Mouse (Mus musculus) liver, embryonic 15.5 days (tissue): ENCODE data around the gene Fscn3. TPM values are rescaled to one million over a fixed set of nuclear protein-coding genes. Genes with fewer than 3 reads are reported as not detected.

Experiments
- ATAC-seq: fragments of 200-750 bp; cut with Nextera tagmentation; 2 replicates; pipeline ENCODE4 v1.8.0; 2017; ENCODE audit warnings: moderate number of reproducible peaks, mild to moderate bottlenecking, moderate library complexity; ENCODE audit not compliant: insufficient read depth
- H3K27ac ChIP-seq: fragments of 300-500 bp; sonication (generic); replicated peaks from 2 replicates; pipeline ENCODE4 v1.5.1; 2015; ENCODE audit warnings: mild to moderate bottlenecking, inconsistent platforms
- H3K27me3 ChIP-seq: fragments of 300-500 bp; sonication (generic); 2 replicates; pipeline ENCODE4 v1.6.1; 2015; ENCODE audit warnings: mild to moderate bottlenecking, inconsistent platforms
- H3K36me3 ChIP-seq: fragments of 300-500 bp; sonication (generic); replicated peaks from 2 replicates; pipeline ENCODE4 v1.6.1; 2015; ENCODE audit warnings: moderate library complexity, mild to moderate bottlenecking, inconsistent platforms
- H3K4me1 ChIP-seq: fragments of 300-500 bp; sonication (generic); replicated peaks from 2 replicates; pipeline ENCODE4 v1.6.1; 2015; ENCODE audit warnings: inconsistent platforms
- H3K4me2 ChIP-seq: fragments of 300-500 bp; sonication (generic); 2 replicates; pipeline ENCODE4 v1.6.1; 2015; ENCODE audit warnings: moderate library complexity, mild to moderate bottlenecking, inconsistent platforms
- H3K4me3 ChIP-seq: fragments of 300-500 bp; sonication (generic); replicated peaks from 2 replicates; pipeline ENCODE4 v1.5.1; 2015; ENCODE audit warnings: mild to moderate bottlenecking, inconsistent platforms
- H3K9ac ChIP-seq: fragments of 300-500 bp; sonication (generic); 2 replicates; pipeline ENCODE4 v1.6.1; 2015; ENCODE audit warnings: moderate library complexity, mild to moderate bottlenecking, inconsistent platforms
- H3K9me3 ChIP-seq: fragments of 300-500 bp; sonication (generic); replicated peaks from 2 replicates; pipeline ENCODE4 v1.6.1; 2016; ENCODE audit warnings: inconsistent platforms
- WGBS: fragments of 180-500 bp; shearing (Covaris S2); methylation state at CpG from one replicate; pipeline ENCODE4 v1.1.7; 2015; ENCODE audit warnings: mixed read lengths; ENCODE audit not compliant: insufficient replicate concordance; 5-methylcytosine and 5-hydroxymethylcytosine counted together
- polyA plus RNA-seq: library from polyadenylated mRNA; unstranded; fragments of >200 nt; fragmentation: Nextera tagmentation; extraction: Ambion mirVana; gene quantifications from 2 replicates; pipeline ENCODE4 v1.2.1, GENCODE M21; 2015

The Fscn3 gene
- polyA plus RNA-seq, 1 experiment from 2014 or later = 0.70 TPM

GRCm38 (mm10) chr6:28411236-28411635 is 16.4 kb upstream of the Fscn3 start:
- Histone ChIP-seq H3K4me1 (0 out of 2 replicates have a peak, but pooled peaks cover 4% of the 10 kb centered on the region), H3K4me2 (no peak overlapping the region), H3K9me3 (no peaks in the 10 kb centered on the region), H3K36me3 (peaks cover 14% of the 10 kb centered on the region; the same call in 1 of the 2 replicates), H3K4me3 (no peak overlapping the region), H3K9ac (no peak overlapping the region), H3K27me3 (no peaks in the 10 kb centered on the region), H3K27ac (no peak overlapping the region)
- 44% methylated on average over 2 of the region's 2 CpGs for WGBS
- no peak for ATAC-seq

- Histone ChIP-seq H3K9ac (no peak overlapping the region), H3K36me3 (peaks cover 40% of the 10 kb centered on the region), H3K4me2 (no peak overlapping the region), H3K4me3 (no peak overlapping the region), H3K4me1 (peaks cover 32% of the 10 kb centered on the region), H3K27me3 (no peaks in the 10 kb centered on the region), H3K9me3 (no peaks in the 10 kb centered on the region), H3K27ac (no peak overlapping the region)
- WGBS = 79% methylated on average over 4 of the region's 4 CpGs
- no peak for ATAC-seq
Observed at GRCm38 (mm10) chr6:28416981-28417380, 10.6 kb upstream of the Fscn3 start.

- H3K9me3 ChIP-seq = no peaks in the 10 kb centered on the region
- H3K4me3 ChIP-seq = no peak overlapping the region
- H3K9ac ChIP-seq = no peak overlapping the region
- no peak overlapping the region for H3K27ac ChIP-seq
- ATAC-seq = no peak
- H3K4me2 ChIP-seq = no peak overlapping the region
- H3K27me3 ChIP-seq = no peaks in the 10 kb centered on the region
- peaks cover 40% of the 10 kb centered on the region for H3K36me3 ChIP-seq
- 85% methylated on average over 14 of the region's 14 CpGs for WGBS
- peaks cover 45% of the 10 kb centered on the region for H3K4me1 ChIP-seq
Observed at GRCm38 (mm10) chr6:28418449-28418848, 9.1 kb upstream of the Fscn3 start.

GRCm38 (mm10) chr6:28419673-28420072 is 7.9 kb upstream of the Fscn3 start:
- H3K27ac ChIP-seq = no peak overlapping the region
- WGBS = 65% methylated on average over 2 of the region's 2 CpGs
- ATAC-seq = no peak
- peak overlapping the region; percentile 97 for H3K4me2 ChIP-seq
- peaks cover 51% of the 10 kb centered on the region for H3K4me1 ChIP-seq
- H3K9me3 ChIP-seq = no peaks in the 10 kb centered on the region
- peaks cover 42% of the 10 kb centered on the region for H3K36me3 ChIP-seq
- H3K27me3 ChIP-seq = no peaks in the 10 kb centered on the region
- H3K9ac ChIP-seq = 0 out of 2 replicates have a peak overlapping the region, but pooled peaks have one; percentile 86
- 0 out of 2 replicates have a peak overlapping the region, but pooled peaks have one; percentile 79 for H3K4me3 ChIP-seq

GRCm38 (mm10) chr6:28420361-28420760 is 7.2 kb upstream of the Fscn3 start:
- H3K4me1 ChIP-seq = peaks cover 58% of the 10 kb centered on the region
- H3K4me2 ChIP-seq = peak overlapping the region; percentile 97
- no peak for ATAC-seq
- peak overlapping the region; percentile 79 for H3K4me3 ChIP-seq
- H3K27ac ChIP-seq = no peak overlapping the region
- no peaks in the 10 kb centered on the region for H3K27me3 ChIP-seq
- H3K9me3 ChIP-seq = no peaks in the 10 kb centered on the region
- peak overlapping the region; percentile 86 for H3K9ac ChIP-seq
- H3K36me3 ChIP-seq = peaks cover 42% of the 10 kb centered on the region
- WGBS = 73% methylated on average over 17 of the region's 17 CpGs

GRCm38 (mm10) chr6:28420865-28421264 is 6.7 kb upstream of the Fscn3 start:
- ATAC-seq = no peak
- Histone ChIP-seq H3K9me3 (no peaks in the 10 kb centered on the region), H3K36me3 (peaks cover 42% of the 10 kb centered on the region), H3K4me3 (peak overlapping the region; percentile 79), H3K27me3 (no peaks in the 10 kb centered on the region), H3K4me1 (peaks cover 63% of the 10 kb centered on the region), H3K9ac (peak overlapping the region; percentile 86), H3K27ac (peak overlapping the region; percentile 90), H3K4me2 (peak overlapping the region; percentile 97)
- WGBS = 26% methylated on average over 13 of the region's 13 CpGs

- peak overlapping the region; percentile 79 for H3K4me3 ChIP-seq
- ATAC-seq = peak; percentile 88
- peak overlapping the region; percentile 86 for H3K9ac ChIP-seq
- peak overlapping the region; percentile 97 for H3K4me2 ChIP-seq
- peaks cover 46% of the 10 kb centered on the region for H3K36me3 ChIP-seq
- H3K9me3 ChIP-seq = no peaks in the 10 kb centered on the region
- peaks cover 70% of the 10 kb centered on the region for H3K4me1 ChIP-seq
- H3K27ac ChIP-seq = peak overlapping the region; percentile 90
- no peaks in the 10 kb centered on the region for H3K27me3 ChIP-seq
- WGBS = under 1% methylated on average over 27 of the region's 27 CpGs
Observed at GRCm38 (mm10) chr6:28421469-28422000, 6.1 kb upstream of the Fscn3 start.

GRCm38 (mm10) chr6:28422651-28423290 is 4.8 kb upstream of the Fscn3 start:
- Histone ChIP-seq H3K4me2 (peak overlapping the region; percentile 97), H3K36me3 (peaks cover 46% of the 10 kb centered on the region), H3K27ac (peak overlapping the region; percentile 90), H3K9ac (peak overlapping the region; percentile 84; the same call in 1 of the 2 replicates), H3K4me1 (peaks cover 72% of the 10 kb centered on the region), H3K27me3 (no peaks in the 10 kb centered on the region), H3K4me3 (peak overlapping the region; percentile 98), H3K9me3 (no peaks in the 10 kb centered on the region)
- WGBS = 66% methylated on average over 15 of the region's 15 CpGs
- no peak for ATAC-seq

- H3K27ac ChIP-seq = peak within 1 kb of the TSS; percentile 90
- H3K9ac ChIP-seq = peak within 1 kb of the TSS; percentile 84
- H3K4me1 ChIP-seq = peaks cover 72% of the 10 kb centered on the region
- H3K27me3 ChIP-seq = no peaks in the 10 kb centered on the region
- H3K4me2 ChIP-seq = peak within 1 kb of the TSS; percentile 97
- peaks cover 45% of the 10 kb centered on the region for H3K36me3 ChIP-seq
- H3K9me3 ChIP-seq = no peaks in the 10 kb centered on the region
- under 1% methylated on average over 36 of the region's 42 CpGs for WGBS
- peak; percentile 40 for ATAC-seq
- peak within 1 kb of the TSS; percentile 98 for H3K4me3 ChIP-seq
Observed at GRCm38 (mm10) chr6:28423313-28423712, 4.3 kb upstream of the Fscn3 start, which contains the start of gene Arf5. Gene Arf5 (plus strand): TSS chr6:28423560.

- WGBS = 2% methylated on average over 46 of the region's 46 CpGs
- H3K27me3 ChIP-seq = no peaks in the 10 kb centered on the region
- H3K4me1 ChIP-seq = peaks cover 72% of the 10 kb centered on the region
- peak overlapping the region; percentile 90 for H3K27ac ChIP-seq
- no peaks in the 10 kb centered on the region for H3K9me3 ChIP-seq
- H3K36me3 ChIP-seq = peaks cover 38% of the 10 kb centered on the region
- ATAC-seq = peak; percentile 76
- H3K4me2 ChIP-seq = peak overlapping the region; percentile 97
- peak overlapping the region; percentile 84 for H3K9ac ChIP-seq
- H3K4me3 ChIP-seq = peak overlapping the region; percentile 98
Observed at GRCm38 (mm10) chr6:28423767-28424695, 3.6 kb upstream of the Fscn3 start.

- H3K36me3 ChIP-seq = peaks cover 36% of the 10 kb centered on the region
- peak overlapping the region; percentile 84 for H3K9ac ChIP-seq
- 68% methylated on average over 6 of the region's 6 CpGs for WGBS
- H3K9me3 ChIP-seq = no peaks in the 10 kb centered on the region
- ATAC-seq = no peak
- H3K4me3 ChIP-seq = peak overlapping the region; percentile 98
- no peaks in the 10 kb centered on the region for H3K27me3 ChIP-seq
- peaks cover 63% of the 10 kb centered on the region for H3K4me1 ChIP-seq
- peak overlapping the region; percentile 90 for H3K27ac ChIP-seq
- peak overlapping the region; percentile 97 for H3K4me2 ChIP-seq
Observed at GRCm38 (mm10) chr6:28425019-28425418, 2.6 kb upstream of the Fscn3 start.
